Mouse (Mus musculus): Measurements from ENCODE around the gene Pax2.

Pax2 gene

GRCm38 (mm10) chr19:44781987-44782386 is 26.1 kb downstream of the Pax2 start:
- DNase-seq (ENCODE audit: low read depth, low spot score) = no peak

GRCm38 (mm10) chr19:44784391-44784790 is 28.5 kb downstream of the Pax2 start:
- DNase-seq (ENCODE audit: low read depth, low spot score) = no peak

DNA sequence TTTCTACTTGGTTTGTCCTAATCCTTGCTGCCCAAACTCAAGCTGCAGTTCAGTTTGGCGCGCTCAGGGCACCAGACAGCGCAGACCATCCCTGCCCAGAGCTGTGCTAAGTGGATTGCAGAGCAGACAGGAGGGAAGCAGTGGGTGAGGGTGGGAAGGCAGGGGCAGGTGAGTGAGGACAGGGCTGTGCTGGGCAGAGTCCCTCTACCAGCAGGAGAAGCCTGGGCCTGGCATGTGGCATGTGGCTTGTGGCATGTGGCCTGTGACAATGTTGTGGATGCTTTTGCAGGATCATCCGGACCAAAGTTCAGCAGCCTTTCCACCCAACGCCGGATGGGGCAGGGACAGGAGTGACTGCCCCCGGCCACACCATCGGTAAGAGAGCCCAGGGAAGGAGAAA is 32.6 kb downstream of the Pax2 start:
- DNase-seq (ENCODE audit: low read depth, low spot score) = no peak

DNA sequence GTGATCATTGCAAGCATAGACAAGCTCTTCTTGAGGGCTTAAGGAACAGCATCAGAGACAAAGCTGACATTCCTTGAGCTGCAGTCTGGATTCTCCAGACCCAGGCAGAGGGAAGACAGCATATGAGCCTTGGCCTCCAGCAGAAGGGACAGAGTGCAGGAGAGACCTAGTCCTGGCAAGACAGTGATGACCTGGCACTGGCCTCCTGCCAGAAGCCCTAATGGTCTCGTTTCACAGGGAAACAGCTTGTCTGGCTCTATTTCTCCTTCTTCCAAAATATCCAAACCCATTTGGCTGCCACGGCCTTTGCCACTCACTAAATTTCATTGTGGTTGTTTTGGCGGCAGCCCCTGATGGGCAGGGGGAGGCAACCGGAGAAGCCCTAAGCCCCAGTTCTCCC is 36.1 kb downstream of the Pax2 start:
- no peak for DNase-seq (ENCODE audit: low read depth, low spot score)

GRCm38 (mm10) chr19:44797110-44798060 is 41.5 kb downstream of the Pax2 start:
- no peak for DNase-seq (ENCODE audit: low read depth, low spot score)

DNA sequence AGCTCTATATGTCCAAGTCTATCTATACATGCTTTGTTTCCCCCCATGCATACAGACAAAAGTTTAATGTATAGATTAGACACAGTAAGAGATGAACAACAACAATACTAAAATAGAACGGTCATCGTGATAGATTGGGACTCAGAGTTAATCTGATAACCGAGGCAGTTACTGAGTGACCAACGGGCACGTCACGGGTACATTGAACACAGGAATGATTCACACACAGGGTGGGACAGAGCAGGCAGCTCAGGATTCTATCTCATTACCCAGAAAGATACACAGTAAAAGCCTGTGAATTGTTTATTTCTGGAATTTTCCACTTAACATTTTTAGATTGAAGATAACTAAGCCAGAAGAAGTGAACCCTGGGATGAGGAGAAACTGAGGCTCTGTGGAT is 42.9 kb downstream of the Pax2 start:
- DNase-seq (ENCODE audit: low read depth, low spot score) = no peak

DNA sequence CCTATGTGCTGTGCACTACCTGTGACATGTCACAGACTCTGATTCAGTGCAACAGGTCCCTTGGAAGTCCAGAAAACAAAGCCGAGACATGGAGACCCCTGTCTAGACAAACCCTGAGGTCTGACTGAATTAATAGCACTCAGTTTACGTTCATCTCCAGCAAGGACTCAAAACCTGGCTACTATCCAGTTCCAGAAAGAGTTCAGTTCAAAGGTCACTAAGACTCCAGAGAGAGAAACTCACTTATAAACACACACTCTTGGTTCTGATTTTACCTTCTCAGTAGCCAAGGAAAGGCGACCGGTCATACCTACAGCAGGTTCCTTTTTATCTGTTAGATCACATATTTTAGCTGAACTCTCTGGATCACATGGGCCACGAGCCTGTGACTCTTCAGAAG is 43.3 kb downstream of the Pax2 start:
- DNase-seq (ENCODE audit: low read depth, low spot score) = no peak

- DNase-seq (ENCODE audit: low read depth, low spot score) = no peak
These were observed 44.5 kb downstream of the Pax2 start for GRCm38 (mm10) chr19:44800327-44800726.

- no peak for DNase-seq (ENCODE audit: low read depth, low spot score)
These were observed 52.9 kb downstream of the Pax2 start for GRCm38 (mm10) chr19:44808734-44809133.

DNA sequence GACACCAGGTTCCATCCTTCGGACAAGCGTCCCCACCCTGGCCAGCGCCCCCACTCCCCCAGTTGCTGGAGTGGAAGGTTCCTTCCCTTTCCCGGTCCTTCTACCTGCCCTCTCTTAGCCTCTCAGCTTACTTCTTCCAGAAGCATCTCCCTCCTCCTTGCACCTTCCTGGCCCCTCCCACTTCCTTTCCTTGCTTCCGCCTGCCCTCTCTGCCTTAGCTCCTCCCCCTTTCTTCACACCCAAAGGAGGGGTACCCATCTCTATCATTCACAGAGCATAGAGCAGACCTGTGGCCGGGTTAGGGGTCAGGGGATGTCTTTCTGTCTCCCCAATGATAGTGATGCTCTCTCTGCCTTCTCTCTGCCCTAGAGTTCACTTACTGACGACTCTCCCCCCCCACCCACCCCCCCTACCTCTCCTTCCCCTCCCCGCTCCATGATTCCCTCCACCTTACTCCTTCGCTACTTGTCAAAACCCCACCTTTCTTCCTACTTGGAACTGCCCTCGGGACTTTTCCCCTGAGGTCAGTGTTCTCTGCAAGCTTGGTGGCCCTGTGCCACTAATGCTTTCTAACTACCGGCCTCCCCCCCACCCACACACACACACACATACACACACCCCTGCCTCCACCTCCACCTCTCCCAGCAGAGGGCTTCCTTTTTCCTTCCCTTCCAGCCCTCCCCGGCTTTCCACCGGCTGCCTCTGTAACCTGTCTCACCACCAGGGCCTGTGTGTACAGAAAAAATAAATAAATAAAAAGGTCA is 57.0 kb downstream of the Pax2 start:
- no peak for DNase-seq (ENCODE audit: low read depth, low spot score)

GRCm38 (mm10) chr19:44815111-44815510 is 59.3 kb downstream of the Pax2 start:
- DNase-seq (ENCODE audit: low read depth, low spot score) = no peak

DNA sequence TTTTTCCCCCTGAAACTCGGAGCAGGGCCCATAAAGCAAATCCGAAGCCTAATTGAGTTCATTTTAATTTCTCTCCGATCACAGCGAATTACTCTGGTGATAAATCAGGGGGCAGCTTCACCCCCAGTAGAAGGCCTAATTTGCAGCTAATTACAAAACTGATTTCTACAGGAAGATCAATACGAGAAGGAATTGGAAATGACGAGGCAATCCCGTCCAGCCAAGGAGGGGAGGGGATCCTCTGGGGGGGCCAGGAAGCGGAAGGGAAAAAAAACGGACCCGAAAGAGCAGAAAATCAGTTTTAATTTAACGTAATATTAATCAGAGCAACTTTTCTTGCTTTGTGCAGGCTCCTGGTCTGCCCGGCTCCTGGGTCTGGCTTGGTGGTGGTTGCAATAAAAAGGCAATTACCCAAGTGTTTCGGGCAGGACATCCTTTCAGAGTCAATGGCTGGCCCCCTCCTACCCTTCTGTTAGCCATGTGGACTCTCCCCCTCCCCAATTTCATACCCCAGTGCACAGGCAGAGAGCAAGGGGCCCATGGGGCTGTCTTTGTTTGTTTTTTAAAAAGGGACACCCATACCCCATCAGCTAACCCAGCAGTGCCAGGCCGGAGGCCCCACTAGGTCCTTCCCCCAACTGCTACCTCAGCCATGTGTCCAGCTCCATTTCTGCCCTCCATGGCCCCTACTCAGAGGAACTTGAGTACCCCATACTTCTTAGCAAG is 61.7 kb downstream of the Pax2 start:
- no peak for DNase-seq (ENCODE audit: low read depth, low spot score)

- DNase-seq (ENCODE audit: low read depth, low spot score) = no peak
These were observed 62.8 kb downstream of the Pax2 start for GRCm38 (mm10) chr19:44818676-44819075.

- no peak for DNase-seq (ENCODE audit: low read depth, low spot score)
These were observed 65.7 kb downstream of the Pax2 start for GRCm38 (mm10) chr19:44821581-44821980.

- DNase-seq (ENCODE audit: low read depth, low spot score) = no peak
These were observed 66.5 kb downstream of the Pax2 start for GRCm38 (mm10) chr19:44822295-44822694.

- DNase-seq (ENCODE audit: low read depth, low spot score) = no peak
These were observed 67.8 kb downstream of the Pax2 start for GRCm38 (mm10) chr19:44823657-44824056.

GRCm38 (mm10) chr19:44825216-44825768 is 69.4 kb downstream of the Pax2 start:
- no peak for DNase-seq (ENCODE audit: low read depth, low spot score)

GRCm38 (mm10) chr19:44825819-44826218 is 70.0 kb downstream of the Pax2 start:
- no peak for DNase-seq (ENCODE audit: low read depth, low spot score)

GRCm38 (mm10) chr19:44833391-44833790 is 77.5 kb downstream of the Pax2 start:
- DNase-seq (ENCODE audit: low read depth, low spot score) = no peak

DNA sequence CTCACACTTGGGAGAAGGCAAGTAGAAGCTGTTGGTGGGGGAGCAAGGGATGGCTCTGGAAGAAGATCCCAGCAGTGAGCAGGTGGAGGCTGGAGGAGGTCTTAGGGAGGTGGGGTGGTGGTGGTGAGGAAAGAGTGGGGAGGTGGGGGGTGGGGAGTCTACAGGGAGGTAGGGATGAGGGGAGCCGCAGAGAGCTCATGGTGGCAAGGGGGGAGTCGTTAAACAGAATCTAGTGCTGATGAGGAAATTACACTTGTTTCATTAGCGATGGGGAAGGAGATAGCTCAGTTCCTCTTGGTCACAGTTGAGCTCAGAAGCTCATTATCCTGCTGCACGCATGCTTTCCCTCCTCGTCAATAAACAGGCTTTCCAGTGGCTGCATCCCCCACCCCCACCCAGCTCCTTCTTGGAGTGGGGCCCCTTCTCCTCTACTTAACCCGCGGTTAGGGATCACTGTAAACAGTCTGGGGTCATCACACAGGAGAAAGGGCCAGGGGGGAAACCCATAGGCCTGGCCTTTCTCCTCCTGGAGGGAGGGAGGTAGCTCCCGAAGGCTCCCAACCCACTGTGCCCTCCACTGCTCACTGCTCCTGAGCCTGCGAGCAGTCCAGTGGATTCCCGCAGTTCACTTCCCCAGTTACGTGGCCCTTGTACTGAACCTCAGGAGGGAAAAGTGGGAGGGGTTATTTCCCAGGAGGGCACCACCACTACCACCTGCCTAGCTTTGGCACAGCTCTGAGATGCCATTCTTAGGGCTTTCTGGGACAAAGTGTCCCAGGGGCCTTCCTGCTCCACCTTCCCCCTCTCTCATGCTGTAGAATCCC is 78.6 kb downstream of the Pax2 start:
- no peak for DNase-seq (ENCODE audit: low read depth, low spot score)

Data from A20 (cell line).